Mouse (Mus musculus) heart, embryonic 14.5 days (tissue): ENCODE data around the gene Arsb. TPM values are rescaled to one million over a fixed set of nuclear protein-coding genes. Genes with fewer than 3 reads are reported as not detected.
A peak's percentile ranks its signal among the peaks of the same experiment; 100 is the strongest.

Experiments used
- ATAC-seq: fragments of 200-750 bp; cut with Nextera tagmentation; 2 replicates; pipeline ENCODE4 v1.8.0; 2017; ENCODE audit warnings: low read depth, moderate TSS enrichment; ENCODE audit not compliant: insufficient number of reproducible peaks, insufficient read depth, low FRiP score
- H3K27ac ChIP-seq, 2 experiments: fragments of 200-500 bp in 1 of 2; fragments of 300-500 bp in 1 of 2; sonication (generic) in 1 of 2; replicated peaks in 1 of 2; 2 replicates each; pipeline ENCODE4 v1.5.1; 2012 to 2014; ENCODE audit warnings: low read depth in 2 of 2, low read length in 2 of 2, control low read depth in 1 of 2, mild to moderate bottlenecking in 1 of 2, mixed read lengths in 1 of 2; ENCODE audit not compliant: control insufficient read depth in 1 of 2, insufficient read depth in 1 of 2
- H3K27me3 ChIP-seq: fragments of 300-500 bp; sonication (generic); 2 replicates; pipeline ENCODE4 v1.6.1; 2014; ENCODE audit warnings: mild to moderate bottlenecking, low read length, control low read depth; ENCODE audit not compliant: control insufficient read depth, insufficient read depth
- H3K36me3 ChIP-seq: fragments of 300-500 bp; sonication (generic); 2 replicates; pipeline ENCODE4 v1.6.1; 2014; ENCODE audit warnings: mild to moderate bottlenecking, control low read depth, low read length, mixed read lengths; ENCODE audit not compliant: control insufficient read depth, insufficient read depth
- H3K4me1 ChIP-seq, 2 experiments: fragments of 200-500 bp in 1 of 2; fragments of 300-500 bp in 1 of 2; sonication (generic) in 1 of 2; 2 replicates each; pipeline ENCODE4 v1.6.1; 2012 to 2014; ENCODE audit warnings: low read length in 2 of 2, control low read depth in 1 of 2, mixed read lengths in 1 of 2; ENCODE audit not compliant: control insufficient read depth in 2 of 2, insufficient read depth in 2 of 2
- H3K4me2 ChIP-seq: fragments of 300-500 bp; sonication (generic); 2 replicates; pipeline ENCODE4 v1.6.1; 2014; ENCODE audit warnings: mild to moderate bottlenecking, low read length
- H3K4me3 ChIP-seq, 2 experiments: fragments of 200-500 bp in 1 of 2; fragments of 300-500 bp in 1 of 2; sonication (generic) in 1 of 2; 2 replicates each; pipeline ENCODE4 v1.5.1; 2012 to 2014; ENCODE audit warnings: low read length in 2 of 2, mild to moderate bottlenecking in 2 of 2, control low read depth in 1 of 2, low read depth in 1 of 2, moderate library complexity in 1 of 2; ENCODE audit not compliant: control insufficient read depth in 1 of 2, insufficient read depth in 1 of 2
- H3K9ac ChIP-seq: fragments of 300-500 bp; sonication (generic); 2 replicates; pipeline ENCODE4 v1.6.1; 2014; ENCODE audit warnings: mild to moderate bottlenecking, low read length
- H3K9me3 ChIP-seq: fragments of 300-500 bp; sonication (generic); 2 replicates; pipeline ENCODE4 v1.6.1; 2016; ENCODE audit warnings: low read length, control low read depth; ENCODE audit not compliant: control insufficient read depth
- WGBS: fragments of 180-500 bp; shearing (Covaris S2); extraction: QIAGEN DNeasy Blood & Tissue Kit; methylation state at CpG from one replicate; pipeline ENCODE4 v1.1.7; 2014; 5-methylcytosine and 5-hydroxymethylcytosine counted together
- polyA plus RNA-seq: library from polyadenylated mRNA; unstranded; fragments of >200 nt; fragmentation: Nextera tagmentation; extraction: Ambion mirVana; gene quantifications from 2 replicates; pipeline ENCODE4 v1.2.1, GENCODE M21; 2014

The Arsb gene
- polyA plus RNA-seq, 1 experiment from 2014 or later: 10.0 TPM

- no peak for ATAC-seq
- Histone ChIP-seq H3K36me3 (no peaks in the 10 kb centered on the region), H3K4me3 (no peak overlapping the region), H3K4me2 (no peak overlapping the region), H3K9me3 (no peaks in the 10 kb centered on the region), H3K27me3 (no peaks in the 10 kb centered on the region), H3K4me1 (peaks cover 11 to 23% of the 10 kb centered on the region in 2 experiments), H3K27ac (no peak overlapping the region), H3K9ac (no peak overlapping the region)
- WGBS: 77% methylated on average over 6 of the region's 6 CpGs
Measured at GRCm38 (mm10) chr13:93891276-93891675, 119.8 kb downstream of the Arsb start.

- no peaks in the 10 kb centered on the region for H3K27me3 ChIP-seq
- H3K4me1 ChIP-seq: peaks cover 6 to 16% of the 10 kb centered on the region in 2 experiments
- H3K9me3 ChIP-seq: no peaks in the 10 kb centered on the region
- H3K36me3 ChIP-seq: no peaks in the 10 kb centered on the region
- no peak overlapping the region for H3K4me3 ChIP-seq
- no peak for ATAC-seq
- no peak overlapping the region for H3K9ac ChIP-seq
- WGBS: 89% methylated on average over 7 of the region's 7 CpGs
- H3K4me2 ChIP-seq: no peak overlapping the region
- no peak overlapping the region for H3K27ac ChIP-seq
Measured at GRCm38 (mm10) chr13:93892101-93892500, 120.7 kb downstream of the Arsb start.

- Histone ChIP-seq H3K27me3 (no peaks in the 10 kb centered on the region), H3K9me3 (no peaks in the 10 kb centered on the region), H3K27ac (peak overlapping the region in 1 of 2 experiments; percentile 34; a peak in 1 of 4 replicates), H3K4me3 (no peak overlapping the region), H3K36me3 (no peaks in the 10 kb centered on the region), H3K9ac (no peak overlapping the region), H3K4me1 (peaks cover 0 to 13% of the 10 kb centered on the region in 2 experiments; a peak in 1 of 4 replicates), H3K4me2 (no peak overlapping the region)
- WGBS: 44% methylated on average over 2 of the region's 2 CpGs
- ATAC-seq: no peak
Measured at GRCm38 (mm10) chr13:93894105-93894504, 122.7 kb downstream of the Arsb start.

DNA sequence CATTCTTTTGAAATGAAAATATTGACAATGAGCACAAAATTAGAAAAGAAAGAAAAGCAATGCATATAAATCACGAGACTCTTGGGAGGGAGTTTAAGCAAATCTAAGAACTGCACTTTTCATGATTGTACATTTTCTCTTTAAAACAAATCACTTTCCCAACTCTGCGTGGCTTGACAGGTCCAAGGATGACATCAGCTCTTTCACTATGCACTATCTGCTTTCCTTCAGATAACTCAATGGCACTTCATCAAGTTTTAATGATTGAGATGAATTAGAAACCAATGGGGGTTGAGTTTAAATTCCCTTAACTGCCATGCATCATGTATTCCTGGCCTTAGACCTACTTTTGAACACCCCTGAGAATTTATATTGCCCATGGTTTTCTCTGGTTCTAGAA is 124.0 kb downstream of the Arsb start:
- no peaks in the 10 kb centered on the region for H3K9me3 ChIP-seq
- H3K27me3 ChIP-seq: no peaks in the 10 kb centered on the region
- WGBS: 40% methylated on average over 2 of the region's 2 CpGs
- ATAC-seq: no peak
- H3K27ac ChIP-seq: no peak overlapping the region
- no peak overlapping the region for H3K9ac ChIP-seq
- H3K4me1 ChIP-seq: peaks cover 0 to 13% of the 10 kb centered on the region in 2 experiments; a peak in 1 of 4 replicates
- no peak overlapping the region for H3K4me2 ChIP-seq
- no peaks in the 10 kb centered on the region for H3K36me3 ChIP-seq
- H3K4me3 ChIP-seq: no peak overlapping the region

DNA sequence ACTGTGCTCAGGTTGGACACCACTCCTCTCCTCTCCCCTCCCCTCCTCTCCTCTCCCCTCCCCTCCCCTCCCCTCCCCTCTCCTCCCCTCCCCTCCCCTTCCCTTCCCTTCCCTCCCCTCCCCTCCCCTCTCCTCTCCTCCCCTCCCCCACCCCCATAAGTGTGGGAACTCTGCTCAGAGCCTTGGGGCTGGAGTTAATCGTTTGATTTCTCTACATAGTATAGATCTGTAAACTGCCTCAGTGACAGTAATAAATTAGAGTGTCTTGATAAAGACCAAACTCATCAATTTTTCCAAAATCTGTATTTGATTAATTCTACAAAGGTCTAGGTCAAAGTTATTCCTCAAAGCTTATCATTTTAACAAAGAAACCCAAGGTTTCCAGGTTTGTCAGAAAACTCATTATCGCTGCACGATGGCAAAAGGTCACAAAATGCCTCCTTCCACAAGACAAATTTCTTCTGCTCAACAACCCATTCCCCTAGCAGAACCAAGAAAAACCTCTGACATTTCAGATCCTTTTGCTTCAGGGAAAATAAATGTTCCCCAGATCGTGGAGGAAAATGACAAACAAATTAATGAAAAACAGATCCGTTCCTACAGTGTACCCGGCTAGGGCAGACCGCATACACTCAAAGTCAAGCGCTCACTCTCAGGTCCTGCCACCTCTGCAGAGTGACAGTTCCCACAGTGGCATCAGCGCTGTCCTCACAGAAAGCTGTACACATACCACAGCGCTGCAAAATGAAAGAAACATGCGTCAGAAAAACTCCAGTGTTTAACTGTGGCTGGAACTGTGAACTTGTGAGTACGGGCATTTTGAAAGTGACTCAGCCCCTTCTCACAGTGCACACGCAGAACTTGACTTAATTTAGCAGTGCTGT is 126.8 kb downstream of the Arsb start:
- Histone ChIP-seq H3K4me3 (no peak overlapping the region), H3K27ac (no peak overlapping the region)
- no peak for ATAC-seq

GRCm38 (mm10) chr13:93899378-93900256 is 128.2 kb downstream of the Arsb start:
- no peak overlapping the region for H3K4me2 ChIP-seq
- H3K36me3 ChIP-seq: no peaks in the 10 kb centered on the region
- ATAC-seq: no peak
- H3K4me3 ChIP-seq: no peak overlapping the region
- H3K4me1 ChIP-seq: peaks cover 0 to 12% of the 10 kb centered on the region in 2 experiments; a peak in 1 of 4 replicates
- no peaks in the 10 kb centered on the region for H3K9me3 ChIP-seq
- H3K9ac ChIP-seq: no peak overlapping the region
- H3K27ac ChIP-seq: no peak overlapping the region
- WGBS: 88% methylated on average over 3 of the region's 3 CpGs
- no peaks in the 10 kb centered on the region for H3K27me3 ChIP-seq

More for the DNA sequence above, 126.8 kb downstream of the Arsb start:
- no peaks in the 10 kb centered on the region for H3K9me3 ChIP-seq
- H3K4me1 ChIP-seq: peaks cover 0 to 13% of the 10 kb centered on the region in 2 experiments; a peak in 1 of 4 replicates
- H3K36me3 ChIP-seq: no peaks in the 10 kb centered on the region
- 42% methylated on average over 13 of the region's 13 CpGs for WGBS
- no peak overlapping the region for H3K9ac ChIP-seq
- H3K4me2 ChIP-seq: peak overlapping the region; percentile 44
- no peaks in the 10 kb centered on the region for H3K27me3 ChIP-seq

DNA sequence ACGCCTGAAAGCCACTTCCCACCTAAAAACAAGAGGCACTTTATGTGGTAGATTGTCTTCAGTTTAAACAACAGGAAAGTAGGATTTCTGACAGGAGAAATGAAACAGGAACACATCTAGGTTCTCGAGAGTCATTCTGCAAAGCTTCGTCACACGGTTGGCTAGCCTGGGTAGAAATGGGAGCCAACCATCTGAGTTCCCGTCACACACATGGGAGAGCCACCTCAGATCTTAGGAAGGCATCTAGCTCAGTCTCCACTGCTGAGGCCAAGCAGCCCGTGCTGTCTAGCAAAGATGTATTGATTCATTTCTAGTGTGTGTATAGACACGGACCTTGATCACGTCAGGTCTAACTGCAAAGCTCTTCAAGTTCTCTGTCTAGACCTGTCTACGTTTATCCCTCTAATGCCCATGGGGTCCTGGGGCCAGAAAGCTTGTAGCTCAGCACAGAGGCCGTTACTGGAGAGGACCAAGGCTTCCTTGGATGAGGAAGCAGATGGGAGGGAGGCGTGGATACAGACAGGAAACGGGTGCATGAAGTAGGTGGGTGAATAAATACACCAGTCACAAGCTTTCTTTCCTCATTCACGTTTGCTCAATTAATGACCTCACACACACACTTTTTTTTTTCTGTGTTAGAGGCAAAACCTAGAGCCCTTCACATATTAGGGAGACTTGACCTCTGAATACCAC is 129.7 kb downstream of the Arsb start:
- 79% methylated on average over 13 of the region's 13 CpGs for WGBS
- ATAC-seq: no peak
- H3K27me3 ChIP-seq: no peaks in the 10 kb centered on the region

More for the DNA sequence above, 129.7 kb downstream of the Arsb start:
- no peaks in the 10 kb centered on the region for H3K9me3 ChIP-seq
- H3K4me3 ChIP-seq: no peak overlapping the region
- 0 out of 4 replicates have a peak, but pooled peaks cover 0 to 6% of the 10 kb centered on the region in 2 experiments for H3K4me1 ChIP-seq
- no peak overlapping the region for H3K27ac ChIP-seq
- H3K9ac ChIP-seq: no peak overlapping the region
- H3K36me3 ChIP-seq: no peaks in the 10 kb centered on the region
- H3K4me2 ChIP-seq: no peak overlapping the region
